Mouse (Mus musculus) frontal cortex, adult 2 months (tissue): ENCODE data around the gene Kifc3. TPM values are rescaled to one million over a fixed set of nuclear protein-coding genes. Genes with fewer than 3 reads are reported as not detected.
A peak's percentile ranks its signal among the peaks of the same experiment; 100 is the strongest.
"Not testable (repeated sequence)": the region's sequence is repeated elsewhere in the genome, so short reads cannot be mapped to it uniquely, and the experiment has no call there.

Source experiments
- DNase-seq, 2 experiments: peaks; one replicate each; pipeline ENCODE4 v3.0.0; 2022; ENCODE audit warnings: low spot score in 1 of 2; ENCODE audit errors: extremely low spot score in 1 of 2
- polyA plus RNA-seq: library from polyadenylated mRNA; depleted of rRNA; stranded (reverse); fragments of >200 nt; gene quantifications from 2 replicates; pipeline ENCODE4 v1.2.3, GENCODE M21; 2012

Kifc3 gene
- polyA plus RNA-seq, 1 experiment: 60.9 TPM

DNA sequence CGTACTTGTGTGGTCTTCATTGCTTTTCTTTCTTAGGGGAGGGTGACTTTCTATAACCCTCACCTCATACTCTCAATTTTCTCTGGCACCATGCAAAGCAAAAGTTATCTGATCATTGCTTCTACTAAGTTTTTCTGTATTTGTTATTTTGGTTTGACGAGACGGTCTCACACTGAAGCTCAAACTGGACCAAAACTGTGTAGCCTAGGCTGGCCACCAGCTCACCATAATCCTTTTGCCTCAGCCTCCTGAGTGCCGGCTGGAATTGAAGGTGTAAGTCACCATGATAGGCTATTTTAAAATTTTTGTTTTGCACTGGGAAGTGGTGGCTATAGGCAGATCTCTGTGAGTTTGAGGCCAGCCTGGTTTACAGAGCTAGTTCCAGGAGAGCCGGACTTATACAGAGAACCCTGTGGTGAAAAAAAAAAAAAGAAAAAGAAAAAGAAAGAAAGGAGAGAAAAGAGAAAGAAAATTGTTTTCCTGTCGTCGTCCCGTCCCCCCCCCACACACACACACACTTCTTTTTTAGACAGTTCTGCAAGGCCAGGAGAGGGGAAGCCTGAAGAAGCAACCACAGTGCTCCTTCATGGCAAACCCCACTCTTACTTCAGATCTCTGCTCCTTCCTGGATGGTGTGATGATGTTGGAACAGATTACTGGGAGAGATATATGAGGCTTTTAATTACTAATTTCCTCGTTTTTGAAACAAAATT is 870 bp upstream of the Kifc3 start:
- no peak for DNase-seq

GRCm38 (mm10) chr8:95202056-95202570 is 499 bp downstream of the Kifc3 start:
- DNase-seq: no peak

- no peak for DNase-seq
Measured at GRCm38 (mm10) chr8:95201491-95201890, 1.1 kb downstream of the Kifc3 start.

DNA sequence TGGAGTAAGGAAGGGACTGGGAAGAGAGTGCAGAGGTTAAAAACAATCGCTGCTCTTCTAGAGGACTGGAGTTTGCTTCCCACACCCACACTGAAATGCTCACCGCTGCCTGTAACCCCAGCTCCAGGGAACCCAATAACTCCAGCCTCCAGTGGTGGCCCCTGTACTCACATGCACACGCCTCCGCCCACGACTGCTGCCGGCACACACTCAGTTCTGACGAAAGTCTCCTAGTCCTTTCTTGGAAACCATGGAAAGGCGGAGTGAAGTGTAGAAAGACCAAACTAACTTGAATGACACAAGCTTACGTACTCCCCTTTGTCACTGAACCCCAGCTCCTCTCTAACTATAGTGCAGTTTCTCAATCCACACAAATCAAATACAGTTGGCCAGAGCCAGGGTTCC is 2.6 kb downstream of the Kifc3 start:
- DNase-seq: no peak

DNA sequence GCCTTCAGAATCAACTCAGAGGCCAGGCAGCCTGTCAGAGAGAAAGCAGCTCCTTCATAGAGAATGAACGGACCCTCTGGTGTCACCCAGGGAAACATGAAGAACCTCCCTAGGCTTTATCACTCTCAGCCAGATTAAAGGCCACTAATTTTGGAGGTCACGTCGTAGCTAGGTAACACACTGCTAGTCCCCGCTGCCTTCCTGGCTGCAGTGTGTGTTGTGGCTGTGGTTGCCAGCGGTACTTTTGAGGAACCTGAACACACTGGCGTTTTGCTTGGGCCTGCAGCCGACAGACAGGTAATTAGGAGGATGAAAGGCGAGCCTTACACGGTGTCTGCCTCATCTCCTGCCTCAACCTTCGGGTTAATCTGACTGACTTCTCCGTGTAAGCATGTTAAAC is 6.9 kb downstream of the Kifc3 start:
- no peak for DNase-seq

DNA sequence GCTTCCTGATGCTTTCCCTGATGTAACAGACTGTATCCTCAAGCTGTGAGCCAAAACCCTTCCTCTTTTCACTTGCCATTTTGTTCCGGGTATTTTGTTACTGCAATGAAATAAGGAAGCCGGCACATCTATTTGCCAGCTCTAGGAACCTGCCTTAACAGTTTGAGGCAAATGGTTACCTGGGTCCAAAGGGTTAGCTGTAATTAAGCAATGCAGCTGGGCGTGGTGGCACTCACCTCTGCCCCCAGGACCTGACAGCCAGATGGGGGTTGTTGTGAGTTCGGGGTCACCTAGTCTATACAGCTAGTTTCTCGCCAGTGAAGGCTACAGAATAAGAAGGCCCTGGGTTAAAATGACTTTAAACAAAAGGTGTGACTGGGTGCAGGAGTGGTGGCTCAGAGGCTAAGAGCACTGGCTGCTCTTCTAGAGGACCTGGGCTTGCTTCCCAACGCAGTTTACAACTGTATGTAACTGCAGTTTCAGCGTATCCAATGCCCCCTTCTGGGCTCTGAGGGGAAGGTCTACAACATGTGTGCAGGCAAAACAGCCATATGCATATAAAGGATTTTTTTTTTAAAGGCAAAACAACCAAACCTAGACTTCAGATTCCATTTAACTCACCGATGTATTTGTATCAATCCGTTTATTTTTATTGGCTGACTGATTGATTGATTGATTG is 11.0 kb downstream of the Kifc3 start:
- no peak for DNase-seq

- no peak for DNase-seq
Measured at GRCm38 (mm10) chr8:95187579-95187978, 15.0 kb downstream of the Kifc3 start.

- no peak for DNase-seq
Measured at GRCm38 (mm10) chr8:95185891-95186513, 16.6 kb downstream of the Kifc3 start.

DNA sequence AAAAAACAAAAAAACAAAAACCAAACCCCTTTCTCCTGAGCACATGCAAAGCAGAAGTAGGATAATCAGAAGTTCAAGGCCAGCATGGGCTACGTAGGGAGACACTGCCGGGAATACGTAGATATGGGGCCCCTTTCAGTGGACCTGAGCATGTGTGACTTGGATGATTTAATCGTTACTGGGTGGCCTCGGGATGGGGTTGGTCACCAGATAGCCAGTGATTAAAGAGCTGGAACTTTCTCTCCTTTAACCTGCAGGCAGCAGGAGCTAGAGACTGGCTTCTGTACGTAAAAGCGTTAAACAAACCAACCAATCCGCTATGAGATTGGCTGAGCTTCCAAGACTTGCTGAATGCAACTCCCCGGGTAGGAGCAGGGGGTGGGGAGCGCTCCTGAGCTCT is 17.5 kb downstream of the Kifc3 start:
- no peak for DNase-seq

GRCm38 (mm10) chr8:95184171-95184570 is 18.4 kb downstream of the Kifc3 start:
- DNase-seq: no peak

- no peak for DNase-seq
Measured at GRCm38 (mm10) chr8:95181850-95182249, 20.8 kb downstream of the Kifc3 start.

DNA sequence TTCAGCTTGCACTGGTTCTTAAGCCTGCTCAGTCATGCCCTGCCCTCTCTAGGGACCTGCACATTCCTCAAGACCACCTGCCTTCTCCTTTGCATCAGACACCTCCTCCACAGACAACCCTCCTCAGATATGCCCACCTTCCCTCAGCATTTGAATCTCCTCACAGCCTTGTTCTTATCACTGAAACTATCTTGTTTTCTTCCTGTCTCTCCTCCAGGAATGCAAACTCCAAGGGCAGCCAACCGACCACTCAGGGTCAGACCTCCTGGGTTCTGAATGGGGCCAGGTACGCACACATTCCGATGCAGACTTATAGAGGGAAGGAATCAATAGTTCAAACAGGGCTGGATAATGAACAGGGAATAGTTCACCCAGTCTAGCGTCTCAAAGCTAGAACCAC is 24.4 kb downstream of the Kifc3 start:
- DNase-seq: no peak

DNA sequence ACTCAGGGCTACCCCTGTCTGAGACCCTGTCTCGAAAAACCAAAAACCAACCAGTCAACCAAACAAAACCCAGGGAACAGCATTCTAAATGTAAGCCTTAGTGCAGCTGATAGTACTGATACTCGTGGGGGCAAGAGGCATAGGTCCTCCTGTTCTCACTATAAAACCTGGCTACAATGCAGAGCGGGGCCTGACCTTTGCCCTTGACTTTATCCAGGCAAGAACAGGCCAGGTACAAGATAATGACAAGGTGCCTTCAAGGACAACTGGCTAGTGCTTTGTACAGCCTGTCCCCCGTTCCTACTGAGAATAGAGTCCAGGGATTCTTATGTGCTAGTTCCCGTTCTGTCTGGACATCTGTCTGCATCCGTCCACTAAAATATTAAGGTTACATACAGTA is 25.6 kb downstream of the Kifc3 start:
- no peak for DNase-seq

DNA sequence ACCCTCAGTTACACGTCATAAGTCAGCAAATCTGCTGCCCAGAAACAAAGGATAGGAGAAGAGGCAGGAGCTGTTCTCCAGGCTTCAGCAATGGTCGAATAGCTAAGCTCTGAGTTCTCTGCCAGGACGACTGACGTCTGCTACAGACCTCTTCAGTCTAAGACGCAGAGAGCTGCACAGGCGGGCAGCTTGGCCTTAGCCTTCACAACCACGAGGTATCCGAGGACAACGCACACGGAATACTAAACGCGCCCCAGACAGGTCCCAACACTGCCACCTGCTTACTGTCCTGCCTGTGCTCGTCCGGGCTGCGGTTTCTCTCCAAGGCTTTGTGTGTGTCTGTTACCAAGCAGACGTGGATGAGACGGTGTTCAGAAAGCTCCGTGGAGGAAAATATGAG is 26.8 kb downstream of the Kifc3 start:
- peak; percentile 8 to 38 for DNase-seq

DNA sequence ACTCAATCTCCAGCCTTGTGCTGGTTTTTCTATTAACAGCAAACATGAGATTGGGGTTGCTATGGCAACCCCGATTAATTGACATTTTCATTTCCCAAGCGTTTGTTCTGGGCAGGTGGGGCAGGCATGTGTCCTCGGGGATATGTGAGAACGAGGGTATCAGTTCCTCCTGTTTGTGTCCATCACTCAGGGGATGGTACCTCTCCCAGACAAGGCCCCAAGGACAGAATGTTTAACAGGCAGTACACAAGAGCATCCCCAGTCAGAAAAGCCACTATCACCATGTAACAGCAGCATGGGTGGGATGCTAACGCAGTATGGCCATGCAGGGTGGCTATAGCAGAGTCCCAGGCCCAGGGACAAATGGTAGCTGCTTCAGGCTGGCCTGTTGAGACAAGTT is 27.3 kb downstream of the Kifc3 start:
- no peak for DNase-seq

DNA sequence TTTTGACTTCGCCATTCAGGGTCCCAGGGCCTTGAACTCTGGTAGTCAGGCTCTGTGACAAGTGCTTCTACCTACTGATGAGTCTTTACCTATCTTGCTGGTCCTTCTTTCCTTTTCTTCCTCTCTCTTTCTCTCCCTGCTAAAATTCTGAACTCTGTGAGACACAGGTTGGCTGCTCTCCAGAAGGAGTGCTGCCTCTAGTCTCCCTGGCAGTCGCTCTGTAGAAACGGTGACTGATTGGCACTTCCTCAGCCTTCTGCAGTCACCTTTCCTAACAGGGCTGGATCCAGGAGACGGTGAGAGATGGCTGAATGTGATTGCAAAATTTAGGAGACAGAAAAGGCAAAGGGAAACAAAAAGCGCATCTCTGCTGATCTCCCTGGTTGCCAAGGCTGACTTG is 30.2 kb downstream of the Kifc3 start:
- peak in 1 of 2 experiments; percentile 26 for DNase-seq

DNA sequence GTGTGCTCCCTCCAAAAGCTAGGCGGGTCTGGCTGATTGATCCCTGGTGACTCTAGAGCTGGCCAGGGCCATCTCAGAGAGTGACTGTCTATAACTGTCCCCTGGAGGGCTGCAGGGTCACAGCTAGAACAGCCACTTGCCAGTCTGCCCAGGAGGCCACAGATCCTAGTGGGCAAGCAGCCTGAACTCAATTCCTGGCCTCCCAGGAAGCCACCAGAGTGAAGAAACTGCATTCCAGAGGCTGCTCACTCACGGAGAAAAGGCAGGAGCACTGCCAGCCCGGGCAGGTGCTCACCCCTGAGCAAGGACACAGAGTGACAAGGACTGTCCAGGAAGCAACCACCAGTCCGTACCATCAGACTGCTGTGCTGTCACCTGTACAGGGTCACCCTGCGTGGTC is 34.9 kb downstream of the Kifc3 start:
- no peak for DNase-seq

DNA sequence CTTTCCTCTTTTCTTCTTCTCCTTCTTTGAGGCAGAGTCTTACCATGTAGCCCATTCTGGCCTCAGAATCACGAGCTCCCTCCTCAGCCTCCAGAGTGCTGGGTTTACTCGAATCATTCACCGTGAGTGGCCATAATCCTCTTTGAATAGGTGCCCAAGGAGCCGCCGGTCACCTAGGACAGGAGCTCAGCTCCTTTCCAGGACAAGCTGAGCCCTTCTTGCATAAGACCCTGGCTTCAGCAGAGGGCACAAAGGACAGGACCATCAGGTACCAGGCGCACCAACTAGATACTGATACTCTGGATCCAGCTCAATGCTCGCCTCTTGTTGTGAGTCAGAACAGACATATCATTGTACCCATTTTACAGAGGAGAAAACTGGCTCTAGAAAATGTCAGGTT is 36.2 kb downstream of the Kifc3 start:
- no peak for DNase-seq

GRCm38 (mm10) chr8:95165923-95166322 is 36.7 kb downstream of the Kifc3 start:
- peak; percentile 31 to 45 for DNase-seq

DNA sequence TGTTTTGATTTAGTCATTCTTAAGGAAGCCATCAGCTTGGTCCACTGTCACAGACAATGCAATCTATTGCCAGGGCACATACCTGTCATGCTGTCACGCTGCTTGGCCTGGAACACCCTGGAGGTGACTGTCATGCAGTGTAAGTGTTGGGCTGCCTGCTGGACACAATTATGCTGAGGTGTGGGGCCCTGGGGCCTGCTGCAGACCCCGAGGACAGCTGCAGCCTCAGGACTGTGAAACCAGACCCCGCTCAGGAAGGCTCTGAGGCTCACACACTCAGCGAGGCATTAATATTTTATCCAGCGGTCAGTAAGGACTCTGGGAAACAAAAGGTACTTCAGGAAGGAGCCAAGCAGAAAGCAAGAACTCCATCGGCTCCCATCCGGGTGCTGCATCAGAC is 38.1 kb downstream of the Kifc3 start:
- no peak for DNase-seq

- not testable (repeated sequence) for DNase-seq
Measured at GRCm38 (mm10) chr8:95163969-95164368, 38.6 kb downstream of the Kifc3 start.

DNA sequence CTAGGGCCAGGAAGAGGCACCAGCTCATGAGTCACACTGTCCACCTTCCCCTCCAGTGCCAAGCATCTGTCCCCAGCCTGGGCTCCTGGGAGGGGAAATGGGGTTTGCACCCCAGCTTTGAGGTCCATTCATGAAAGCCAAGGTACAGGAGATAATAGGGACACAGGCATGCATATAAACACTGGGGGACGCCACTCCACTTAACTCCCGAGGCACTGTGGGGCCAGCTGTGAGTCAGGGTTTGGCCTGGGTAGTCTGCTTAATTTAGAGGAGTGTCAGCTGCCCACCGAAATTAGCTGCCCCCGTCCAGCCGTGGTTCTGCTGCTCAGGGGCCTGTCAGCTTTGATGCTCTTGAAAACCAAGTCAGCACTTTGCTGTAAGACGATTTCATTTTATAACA is 39.8 kb downstream of the Kifc3 start:
- no peak for DNase-seq
